Mouse (Mus musculus) G1E-ER4 (cell line): ENCODE results near the gene Dnhd1. TPM values are rescaled to one million over a fixed set of nuclear protein-coding genes. Genes with fewer than 3 reads are reported as not detected.

Experiments
- GATA1 ChIP-seq: IDR thresholded peaks from one replicate; pipeline ENCODE4 v1.8.0; 2012; ENCODE audit warnings: low read length, inconsistent platforms
- polyA plus RNA-seq: library from polyadenylated mRNA; stranded (reverse); fragments of >175 nt; gene quantifications from 2 replicates; pipeline ENCODE4 v1.2.3, GENCODE M21; 2012

The Dnhd1 gene
- polyA plus RNA-seq, 1 experiment = not detected

DNA sequence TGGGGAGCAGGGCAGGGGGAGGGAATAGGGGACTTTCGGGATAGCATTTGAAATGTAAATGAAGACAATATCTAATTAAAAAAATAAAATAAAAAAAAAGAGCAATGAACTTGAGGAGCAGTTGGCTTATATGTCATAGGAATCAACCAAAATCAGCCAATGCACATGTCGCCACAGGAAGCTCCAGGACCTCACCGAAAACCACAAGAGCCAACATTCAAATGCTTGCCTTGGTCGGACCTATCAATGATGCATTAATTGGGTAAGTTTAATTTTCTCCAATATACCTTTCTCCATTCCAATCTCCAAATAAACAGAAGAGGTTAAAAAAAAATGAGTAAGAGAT, 76.3 kb downstream of the Dnhd1 start:
- TF ChIP-seq GATA1 = no peak

DNA sequence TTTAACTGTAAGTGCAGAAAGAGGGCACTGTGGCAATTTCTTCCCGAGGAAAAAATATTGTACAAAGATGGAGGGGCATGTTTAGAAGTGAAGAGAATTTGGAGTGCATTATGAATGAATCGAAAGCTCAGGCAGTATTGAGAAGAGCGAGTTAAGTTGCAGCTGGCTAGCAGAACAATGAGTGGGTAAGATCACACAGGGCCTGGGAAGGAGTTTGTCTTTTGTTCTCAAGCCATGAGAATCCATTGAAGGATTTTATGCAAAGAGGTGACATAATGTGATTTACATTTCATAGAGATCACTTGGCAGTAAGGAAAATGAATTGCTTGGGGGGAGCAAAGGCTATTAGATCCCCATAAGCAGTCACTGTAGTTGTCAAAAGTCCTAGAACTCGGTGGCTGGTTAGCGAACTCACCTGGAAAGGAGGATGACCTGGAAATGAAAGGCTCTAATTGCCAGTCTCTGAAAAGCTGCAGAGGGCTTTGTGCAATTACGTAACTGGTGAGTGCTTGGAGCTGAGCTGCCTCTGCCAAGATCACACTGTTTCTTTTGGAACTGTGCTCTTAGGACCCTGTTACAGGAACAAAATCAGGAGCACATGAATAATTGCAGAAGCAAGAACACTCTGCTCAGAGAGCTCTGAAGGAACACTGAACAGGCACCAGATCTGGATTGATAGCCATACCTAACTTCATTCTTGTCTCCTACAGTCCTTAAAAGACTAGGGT, 78.2 kb downstream of the Dnhd1 start:
- TF ChIP-seq GATA1 = no peak

DNA sequence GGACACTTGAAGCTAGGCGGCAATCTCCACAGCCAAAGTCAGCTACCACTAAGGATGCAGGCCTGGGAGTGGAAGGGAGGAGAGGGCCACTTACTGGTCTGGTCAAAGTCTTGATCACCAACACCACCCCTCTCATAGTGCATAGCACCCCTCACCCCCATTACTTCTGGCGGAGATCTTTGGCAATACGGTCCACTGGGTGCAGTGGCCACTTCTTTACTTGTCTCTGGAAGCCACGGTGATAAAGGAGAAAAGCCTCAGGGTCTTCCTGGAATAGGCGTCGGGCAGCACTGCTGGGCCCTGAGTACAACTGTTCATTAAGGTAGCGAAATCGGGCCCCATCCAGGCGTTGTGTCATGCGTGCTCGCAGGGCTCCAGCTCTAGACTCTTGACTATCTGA, 83.2 kb downstream of the Dnhd1 start:
- TF ChIP-seq GATA1 = no peak

DNA sequence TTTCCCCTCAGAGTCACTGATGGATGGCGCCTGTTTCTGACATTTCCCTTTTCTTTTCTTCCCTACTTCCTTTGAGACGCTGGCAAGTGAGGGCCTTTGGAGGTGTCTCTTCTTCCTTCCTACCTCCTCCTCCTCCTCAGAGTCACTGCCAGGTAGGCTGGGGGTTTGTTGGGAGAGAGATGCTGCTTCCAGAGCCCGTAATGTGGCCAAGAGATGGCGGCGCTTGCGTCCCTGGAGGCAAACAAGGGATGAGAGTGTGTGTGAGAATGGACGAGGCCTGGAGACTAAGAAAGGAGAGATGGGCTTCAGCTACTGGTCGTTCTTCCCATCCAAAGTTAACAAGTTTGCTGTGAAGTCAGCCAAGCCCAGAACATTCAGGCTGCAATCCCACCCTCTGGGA, 84.2 kb downstream of the Dnhd1 start:
- TF ChIP-seq GATA1 = no peak

DNA sequence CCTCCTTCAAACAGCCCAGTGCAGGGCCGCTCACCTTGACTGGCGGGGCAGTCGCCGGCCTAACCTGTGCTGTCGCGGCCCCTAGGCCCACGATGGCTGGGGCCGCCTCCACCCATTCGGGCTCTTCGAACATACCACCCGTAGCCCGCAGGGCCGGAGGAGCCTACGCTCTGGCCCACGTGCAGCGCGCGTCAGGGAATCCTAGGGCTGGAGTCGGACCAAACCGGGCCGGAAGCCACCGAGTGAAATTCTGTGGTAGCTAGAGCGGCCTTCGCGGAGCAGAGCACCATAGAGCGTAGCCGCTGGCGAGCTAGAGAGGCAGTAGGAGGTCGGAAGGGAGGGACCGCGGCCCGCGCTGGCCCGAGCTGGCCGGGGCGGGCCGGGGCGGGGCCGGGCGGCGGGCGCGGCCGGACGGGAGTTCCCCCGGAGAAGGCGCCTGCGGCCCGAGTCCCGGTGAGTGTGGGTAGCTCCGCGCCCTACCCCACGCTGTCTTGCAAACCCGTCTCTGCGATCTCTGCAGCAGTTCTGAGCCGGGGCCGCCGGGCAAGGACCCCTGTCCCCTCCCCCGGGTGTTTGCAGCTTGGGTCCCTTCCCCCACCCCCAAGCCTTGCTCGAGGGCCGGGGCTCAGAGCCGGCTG, 85.8 kb downstream of the Dnhd1 start, which contains the start of gene Ilk:
Gene Ilk, plus strand, starts transcription at position 329 of the 638 bp plus-strand sequence.
- TF ChIP-seq GATA1 = no peak

DNA sequence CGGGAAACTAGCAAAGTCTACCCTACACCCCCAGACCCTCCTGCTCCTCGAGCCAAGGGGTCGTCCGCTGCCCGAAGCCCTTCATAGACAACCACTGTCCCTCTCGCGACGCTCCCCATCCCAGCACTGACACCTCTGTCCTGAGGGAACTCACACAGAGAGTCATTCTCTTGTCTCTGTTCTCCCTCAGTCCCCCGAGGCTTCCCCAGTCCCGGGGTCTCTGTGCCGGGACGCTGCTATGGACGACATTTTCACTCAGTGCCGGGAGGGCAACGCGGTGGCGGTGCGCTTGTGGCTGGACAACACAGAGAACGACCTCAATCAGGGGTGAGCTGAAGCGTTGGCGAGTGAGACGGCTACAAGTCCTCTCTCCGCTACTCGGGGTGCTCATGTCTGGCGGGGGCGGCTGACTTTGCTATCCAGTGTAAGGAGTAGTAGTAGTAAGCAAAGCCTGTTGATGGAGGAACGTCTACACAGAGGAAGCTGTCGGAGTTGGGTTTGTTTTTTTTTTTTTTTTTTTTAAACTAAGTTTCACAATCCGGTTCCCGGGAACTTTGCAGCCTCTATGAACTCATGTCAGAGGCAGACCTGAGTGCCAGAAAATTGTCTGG, 86.4 kb downstream of the Dnhd1 start, which contains the start of gene Rrp8:
Gene Rrp8, minus strand, starts transcription at position 475 of the 611 bp plus-strand sequence.
- no peak for TF ChIP-seq GATA1

DNA sequence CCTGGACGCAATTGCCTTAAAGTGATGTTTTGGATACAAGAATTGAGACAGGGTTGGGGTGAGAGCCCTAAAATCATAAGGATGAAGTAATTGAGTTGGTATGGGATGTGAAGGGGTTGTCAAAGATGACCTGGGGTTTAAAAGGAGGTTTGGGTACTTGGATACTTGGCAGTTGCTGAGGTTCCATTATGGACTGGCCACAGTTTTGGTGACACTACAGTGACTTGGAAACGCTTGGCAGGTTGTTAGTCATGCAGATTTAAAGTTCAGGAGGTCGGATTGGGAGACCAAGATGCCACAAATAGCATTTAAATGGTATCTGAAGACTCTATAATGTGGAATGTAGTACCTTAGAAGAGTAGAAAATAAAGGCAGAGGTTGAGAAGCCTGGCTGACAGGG, 87.0 kb downstream of the Dnhd1 start:
- TF ChIP-seq GATA1 = no peak

DNA sequence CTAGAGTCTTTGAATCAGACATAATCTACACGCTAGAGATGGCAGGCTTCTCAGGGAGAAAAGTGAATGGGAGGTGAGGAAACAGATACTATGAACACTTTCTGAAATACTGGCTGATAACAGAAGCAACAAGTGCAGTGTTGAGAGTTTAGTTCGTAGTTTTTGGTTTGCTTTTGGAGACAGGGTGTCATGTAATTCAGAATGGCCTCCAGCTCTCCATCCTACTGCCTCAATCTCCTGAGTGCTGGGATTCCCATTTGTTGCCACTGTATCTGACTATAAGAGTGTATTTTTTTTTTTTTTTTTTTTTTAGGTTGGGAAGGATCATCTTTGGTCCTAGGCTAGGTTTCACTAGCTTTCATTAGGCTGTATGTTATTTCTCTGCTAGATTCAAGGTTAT, 87.7 kb downstream of the Dnhd1 start:
- no peak for TF ChIP-seq GATA1

DNA sequence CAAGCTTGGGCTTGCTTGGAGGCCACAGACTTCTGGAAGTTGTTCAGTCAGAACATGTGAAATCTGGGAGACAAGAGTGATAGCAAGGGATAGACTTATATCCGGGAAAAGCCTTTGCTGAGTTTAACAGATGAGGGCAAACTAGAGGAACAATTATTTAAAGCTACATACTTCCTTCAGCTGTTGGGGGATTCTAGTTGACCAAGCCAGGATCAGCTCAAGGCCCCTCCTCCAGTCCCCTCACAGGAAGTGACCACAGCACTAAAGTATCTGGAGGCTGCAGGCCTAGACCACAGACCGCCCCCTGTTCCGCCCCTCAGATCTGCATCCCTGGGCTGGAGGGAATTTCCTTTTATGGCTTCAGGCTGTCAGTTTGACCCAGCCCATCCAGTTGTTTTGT, 88.3 kb downstream of the Dnhd1 start:
- TF ChIP-seq GATA1 = no peak

DNA sequence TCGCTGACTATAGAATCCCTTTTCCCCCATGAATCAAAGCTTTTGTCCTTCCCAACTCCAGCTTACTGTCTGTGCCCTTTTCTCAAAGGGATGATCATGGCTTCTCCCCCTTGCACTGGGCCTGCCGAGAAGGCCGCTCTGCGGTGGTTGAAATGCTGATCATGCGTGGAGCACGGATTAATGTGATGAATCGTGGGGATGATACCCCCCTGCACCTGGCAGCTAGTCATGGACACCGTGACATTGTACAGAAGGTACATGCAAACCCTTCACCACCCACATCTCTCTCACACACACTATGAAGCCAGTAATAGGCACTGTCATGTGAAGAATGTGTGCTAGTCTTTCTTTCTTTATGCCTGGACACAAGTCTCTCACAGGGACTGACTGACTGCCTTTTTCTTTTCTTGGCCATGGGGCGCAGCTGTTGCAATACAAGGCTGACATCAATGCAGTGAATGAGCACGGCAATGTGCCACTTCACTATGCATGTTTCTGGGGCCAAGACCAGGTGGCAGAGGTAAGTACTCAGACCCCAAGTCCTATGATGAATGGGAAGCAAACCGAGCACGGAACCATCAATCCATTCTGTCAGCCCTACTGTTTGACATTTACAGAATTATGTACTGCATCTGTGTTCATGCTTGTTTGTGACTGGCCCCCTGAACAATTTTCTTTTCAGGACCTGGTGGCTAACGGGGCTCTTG, 89.6 kb downstream of the Dnhd1 start:
- TF ChIP-seq GATA1 = no peak

DNA sequence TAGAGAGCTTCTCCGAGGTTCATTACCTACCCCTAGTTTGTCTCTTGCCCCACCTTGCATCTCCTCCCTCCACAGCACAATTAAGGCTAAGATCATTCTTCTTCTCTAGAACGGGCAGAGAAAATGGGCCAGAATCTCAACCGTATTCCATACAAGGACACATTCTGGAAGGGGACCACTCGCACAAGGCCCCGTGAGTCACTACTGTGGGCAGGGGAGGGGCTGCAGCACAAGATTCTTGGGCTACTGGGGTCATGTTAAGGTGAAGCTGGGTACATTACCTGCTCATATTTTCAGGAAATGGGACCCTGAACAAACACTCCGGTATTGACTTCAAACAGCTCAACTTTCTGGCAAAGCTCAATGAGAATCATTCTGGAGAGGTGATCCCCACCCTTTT, 90.2 kb downstream of the Dnhd1 start:
- no peak for TF ChIP-seq GATA1

DNA sequence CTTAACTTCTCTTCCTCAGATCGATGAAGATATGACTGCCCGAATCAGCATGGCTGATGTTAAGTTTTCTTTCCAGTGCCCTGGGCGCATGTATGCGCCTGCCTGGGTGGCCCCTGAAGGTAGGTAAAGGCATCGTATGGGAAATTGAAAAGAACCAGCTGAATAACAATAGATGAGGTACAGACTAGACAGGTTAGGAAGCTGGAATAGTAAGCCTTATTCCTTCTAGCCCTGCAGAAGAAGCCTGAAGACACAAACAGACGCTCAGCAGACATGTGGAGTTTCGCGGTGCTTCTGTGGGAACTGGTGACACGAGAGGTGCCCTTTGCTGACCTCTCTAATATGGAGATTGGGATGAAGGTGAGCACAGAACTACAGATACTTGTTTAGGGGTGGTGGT, 91.4 kb downstream of the Dnhd1 start:
- no peak for TF ChIP-seq GATA1

DNA sequence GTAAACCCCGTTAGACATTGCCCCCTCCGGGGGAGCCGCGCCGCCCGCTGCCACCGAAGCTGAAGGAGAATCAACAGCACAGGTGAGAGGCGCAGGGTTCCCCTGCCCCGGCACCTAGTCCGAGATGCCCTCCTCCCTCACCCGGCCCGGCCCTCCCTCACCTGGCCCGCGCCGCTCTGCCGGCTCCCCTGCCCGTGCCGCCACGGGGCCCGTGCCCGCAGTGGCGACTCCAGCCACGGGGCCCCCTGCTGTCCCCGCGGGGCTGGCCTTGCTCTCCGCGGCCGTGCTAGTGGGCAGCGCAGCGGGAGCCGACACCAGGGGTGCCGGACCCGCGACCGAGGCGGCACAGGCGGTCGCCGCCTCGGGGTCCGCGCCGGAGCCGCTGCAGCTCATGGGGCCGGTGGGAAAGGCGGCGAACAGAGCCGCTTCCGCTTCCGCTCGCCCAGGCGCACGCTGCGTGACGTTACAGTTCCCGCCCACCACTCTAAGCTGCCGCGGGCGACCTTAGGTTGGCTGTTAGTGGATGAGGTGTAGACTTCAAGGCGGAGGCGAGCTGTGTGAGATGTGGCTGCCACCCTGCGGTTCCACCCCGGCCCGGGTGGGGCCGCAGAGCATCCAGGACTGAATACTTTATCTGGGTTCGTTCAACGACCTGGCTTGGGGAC, 93.4 kb downstream of the Dnhd1 start, which contains the start of gene Taf10:
Gene Taf10, minus strand, starts transcription at position 436 of the 665 bp plus-strand sequence.
- TF ChIP-seq GATA1 = no peak

DNA sequence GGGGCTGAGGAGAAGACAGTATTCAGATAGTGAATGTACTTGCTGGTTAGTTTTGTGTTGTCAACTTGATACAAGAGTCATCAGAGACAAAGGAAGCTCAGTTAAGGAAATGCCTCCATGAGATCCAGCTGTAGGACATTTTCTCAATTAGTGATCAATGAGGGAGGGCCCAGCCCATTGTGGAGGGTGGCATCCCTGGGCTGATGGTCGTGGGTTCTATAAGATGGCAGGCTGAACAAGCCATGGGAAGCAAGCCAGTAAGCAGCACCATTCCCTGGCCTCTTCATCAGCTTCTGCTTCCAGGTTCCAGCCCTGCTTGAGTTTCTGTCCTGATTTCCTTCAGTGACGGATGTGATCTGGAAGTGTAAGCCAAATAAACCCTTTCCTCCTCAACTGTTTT, 97.1 kb downstream of the Dnhd1 start:
- TF ChIP-seq GATA1 = no peak
